Mouse (Mus musculus) C2C12 (cell line): ENCODE results near the gene Hist1h2ah.

Experiments used
- CTCF ChIP-seq: IDR thresholded peaks from one replicate; pipeline ENCODE4 v1.5.1; 2011; ENCODE audit not compliant: control insufficient read depth, insufficient read depth, insufficient read length
- USF1 ChIP-seq: IDR thresholded peaks from one replicate; pipeline ENCODE4 v1.6.1; 2011; ENCODE audit warnings: low read depth, mild to moderate bottlenecking, control low read depth, moderate library complexity

GRCm38 (mm10) chr13:21996840-21997185 lies 38.6 kb downstream of the Hist1h2ah start:
- TF ChIP-seq CTCF (no peak), USF1 (no peak)
